Mouse (Mus musculus) testis, adult 2 months (tissue): ENCODE data around the gene Shc4.

Source experiments
- CTCF ChIP-seq: fragments of 200-500 bp; IDR thresholded peaks from 2 replicates; pipeline ENCODE4 v1.5.1; 2012; ENCODE audit warnings: low read depth, mild to moderate bottlenecking, inconsistent platforms, low read length, moderate library complexity; ENCODE audit not compliant: control insufficient read depth, insufficient read depth, insufficient replicate concordance
- POLR2A ChIP-seq: fragments of 200-500 bp; IDR thresholded peaks from 2 replicates; pipeline ENCODE4 v1.6.1; 2012; ENCODE audit warnings: low read depth, mild to moderate bottlenecking, inconsistent platforms, low read length, moderate library complexity; ENCODE audit not compliant: control insufficient read depth

- TF ChIP-seq CTCF (no peak), POLR2A (no peak)
Observed at GRCm38 (mm10) chr2:125650742-125651352, 73.1 kb downstream of the Shc4 start.
